Mouse (Mus musculus): ENCODE measurements around the gene Crybg2.

Crybg2 gene

DNA sequence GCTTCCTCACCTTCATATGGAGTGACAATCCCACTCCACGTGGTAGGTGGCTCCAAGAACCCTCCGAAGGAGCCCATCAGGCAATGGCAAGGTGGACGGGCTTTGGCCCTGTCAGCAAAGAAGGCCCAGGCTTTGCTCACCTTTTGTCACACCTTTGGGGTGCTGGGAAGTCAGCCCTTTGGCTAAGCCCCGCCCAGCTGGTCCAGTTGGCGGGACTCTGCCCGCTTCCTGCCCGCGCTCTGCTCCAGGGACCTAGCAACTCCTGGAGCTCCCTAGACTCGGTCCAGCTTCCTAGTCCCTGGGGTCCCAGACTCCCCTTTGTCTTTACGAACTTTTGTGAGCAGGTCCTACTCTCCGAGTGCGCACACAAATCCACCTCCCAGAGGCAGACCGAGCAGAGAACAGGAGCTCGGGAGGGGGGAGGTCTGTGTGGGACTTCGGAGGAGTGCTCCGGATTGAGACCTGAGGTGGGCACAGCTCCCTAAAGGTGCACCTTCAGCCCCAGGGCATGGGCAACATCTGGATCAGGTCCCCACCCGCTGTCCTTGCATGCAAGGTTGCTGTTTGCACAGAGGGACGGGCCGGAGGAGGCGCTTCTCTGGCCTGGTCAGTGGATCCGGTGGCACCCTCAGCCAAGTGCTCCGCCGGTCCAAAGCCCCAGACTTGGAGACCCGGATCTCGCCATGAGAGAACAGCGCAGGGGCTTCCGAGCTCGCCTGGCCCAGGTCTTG is at the start of gene Crybg2:
TSS of gene Crybg2 (plus strand) at position 681 of the 731 bp plus-strand sequence.
- DNase-seq (ENCODE audit: low spot score in 2 of 2) = no peak

DNA sequence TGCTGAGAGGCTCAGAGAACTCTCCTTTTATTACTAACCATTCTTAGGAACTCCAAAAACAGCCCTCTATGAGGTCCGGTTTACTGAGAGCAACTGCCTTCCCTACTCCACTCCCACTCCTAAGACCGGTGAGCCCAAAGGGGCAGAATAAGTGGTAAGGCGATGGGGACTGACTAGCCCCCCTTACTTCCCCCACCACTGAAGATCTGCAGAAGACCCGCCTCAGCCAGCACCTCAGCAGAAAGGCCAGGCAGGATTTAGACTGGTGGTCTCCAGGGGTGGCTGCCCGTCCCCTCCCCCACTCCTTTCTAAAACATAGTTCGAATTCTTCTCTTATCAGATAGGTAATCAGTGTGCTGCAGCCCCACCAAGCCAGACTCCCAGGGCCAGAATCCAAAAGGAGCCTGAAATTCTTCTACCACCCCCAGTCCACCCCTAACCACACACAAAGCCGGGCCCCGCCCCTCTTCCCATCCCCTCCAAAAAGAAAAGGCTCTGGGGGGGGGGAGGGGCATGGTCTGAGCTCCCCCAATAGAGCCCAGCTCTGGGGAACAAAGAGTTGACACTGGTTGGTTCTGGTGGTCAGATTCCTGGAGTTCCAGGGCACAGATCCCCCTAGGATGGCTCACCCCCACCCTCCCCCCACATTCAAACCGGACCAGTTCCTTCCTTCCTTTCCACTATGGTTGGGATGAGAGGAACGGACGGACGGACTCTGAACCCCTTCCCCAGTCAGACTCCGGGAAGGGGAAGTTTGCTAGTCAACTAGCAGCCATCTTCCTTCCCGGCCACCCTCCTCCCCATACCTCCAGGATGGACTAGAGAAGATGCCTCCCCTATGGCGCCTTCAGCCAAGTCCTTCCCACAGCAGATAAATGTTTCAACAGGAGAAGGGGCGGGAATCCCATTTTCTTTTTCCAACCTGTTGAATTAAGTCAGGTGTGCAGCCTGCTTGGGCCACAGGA is 48.9 kb upstream of the Crybg2 start:
- DNase-seq (ENCODE audit: low spot score in 2 of 2) = no peak

DNA sequence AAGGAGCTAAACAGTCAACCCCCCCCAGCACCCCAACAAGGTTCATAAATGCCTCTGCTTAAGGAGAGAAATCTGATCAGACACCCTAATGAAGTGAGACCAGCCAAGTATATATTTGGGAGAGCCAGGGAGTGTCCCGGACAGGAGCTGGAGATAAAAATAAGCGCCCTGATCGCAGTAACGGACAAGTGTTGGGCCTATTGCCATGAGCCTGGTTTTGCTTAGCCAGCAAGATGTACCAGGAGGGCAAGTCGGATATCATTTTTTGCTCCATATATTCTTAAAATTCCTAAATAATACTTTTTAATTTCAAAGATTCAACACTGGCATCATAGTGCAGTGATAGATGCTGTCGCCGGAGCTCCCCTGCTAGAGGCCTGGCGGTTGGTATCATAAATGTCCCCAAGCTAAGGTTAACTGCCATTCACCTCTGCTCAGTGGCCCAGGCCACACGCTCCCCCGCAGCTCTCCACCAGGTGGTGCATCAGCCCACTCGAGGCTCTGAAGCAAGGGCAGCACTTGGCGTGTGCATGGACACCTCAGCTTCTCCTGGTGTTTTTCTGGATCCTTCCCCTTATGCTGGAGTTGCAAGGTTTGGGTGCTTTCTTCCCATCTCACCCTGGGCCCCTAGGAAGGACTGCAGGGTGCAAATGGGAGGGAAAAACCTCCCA is 47.6 kb upstream of the Crybg2 start:
- DNase-seq (ENCODE audit: low spot score in 2 of 2) = no peak

DNA sequence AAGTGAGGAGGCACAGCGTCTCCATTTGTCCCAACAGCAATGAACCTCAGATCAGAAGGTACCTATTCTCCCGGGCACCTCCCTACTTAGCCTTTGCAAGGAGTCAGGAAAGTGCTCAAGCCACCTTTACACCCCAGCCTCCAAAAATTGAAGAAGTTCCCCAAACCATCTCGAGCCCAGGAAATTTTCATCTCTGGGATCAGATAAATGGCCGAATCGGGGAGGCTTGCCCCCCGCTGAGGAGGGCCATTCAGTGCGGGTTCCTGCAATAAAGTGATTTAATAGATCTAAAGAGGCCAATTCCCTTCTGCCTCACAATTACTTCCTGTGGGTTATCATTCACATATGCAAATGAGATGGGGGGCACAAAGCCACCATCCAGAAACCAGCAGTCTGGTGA is 44.4 kb upstream of the Crybg2 start:
- DNase-seq (ENCODE audit: low spot score in 2 of 2) = no peak

DNA sequence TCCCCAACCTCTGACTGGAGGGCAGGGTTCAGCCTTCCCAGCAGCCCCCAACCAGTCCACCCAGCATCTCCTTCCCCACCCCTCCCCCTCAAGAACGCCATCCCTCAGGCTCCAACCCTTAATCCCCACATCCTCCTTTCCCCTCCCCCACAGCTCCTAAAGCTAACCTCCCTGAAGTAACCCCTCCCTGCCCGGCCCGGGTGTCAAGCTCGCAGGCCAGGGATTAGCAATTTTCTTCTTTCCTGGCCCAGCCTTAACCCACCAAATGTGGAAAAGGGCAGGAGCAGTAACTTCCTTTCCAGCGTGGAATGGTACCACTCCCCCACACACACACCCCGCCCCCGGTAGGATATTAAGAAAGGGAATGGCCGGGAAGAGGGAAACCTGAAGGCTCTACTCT is 43.8 kb upstream of the Crybg2 start:
- no peak for DNase-seq (ENCODE audit: low spot score in 2 of 2)

DNA sequence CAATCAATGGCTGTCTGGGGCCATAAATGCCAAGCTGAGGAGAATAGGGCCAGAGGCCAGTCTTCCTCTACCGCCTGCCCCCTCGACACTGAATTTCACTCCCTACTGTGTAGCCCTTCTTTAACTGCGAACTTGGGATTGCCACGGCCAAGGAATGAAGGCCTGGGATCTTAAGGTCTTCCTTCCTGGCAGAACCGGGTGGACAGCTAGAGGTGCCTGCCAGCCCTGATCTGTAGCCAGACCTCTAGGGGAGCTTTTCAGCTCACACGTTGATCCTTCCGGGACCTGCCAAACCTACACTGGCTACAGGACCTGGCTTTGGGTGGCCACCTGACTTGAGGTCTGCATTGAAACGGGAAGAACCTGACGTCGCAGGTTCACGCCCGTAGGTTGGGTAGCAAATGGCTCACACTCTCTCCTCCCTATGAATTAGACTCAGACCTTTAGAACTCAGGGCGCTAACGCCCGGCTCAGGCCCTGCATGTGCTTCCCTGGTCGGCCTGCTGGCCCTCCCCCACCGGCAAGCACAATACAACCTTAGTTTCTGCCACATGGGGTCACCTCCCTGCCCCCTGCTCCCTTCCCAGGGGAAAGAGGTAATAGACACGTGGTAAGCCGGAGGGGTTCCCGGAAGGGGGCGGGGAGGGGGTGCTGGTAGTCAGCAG is 43.3 kb upstream of the Crybg2 start:
- DNase-seq (ENCODE audit: low spot score in 2 of 2) = no peak

DNA sequence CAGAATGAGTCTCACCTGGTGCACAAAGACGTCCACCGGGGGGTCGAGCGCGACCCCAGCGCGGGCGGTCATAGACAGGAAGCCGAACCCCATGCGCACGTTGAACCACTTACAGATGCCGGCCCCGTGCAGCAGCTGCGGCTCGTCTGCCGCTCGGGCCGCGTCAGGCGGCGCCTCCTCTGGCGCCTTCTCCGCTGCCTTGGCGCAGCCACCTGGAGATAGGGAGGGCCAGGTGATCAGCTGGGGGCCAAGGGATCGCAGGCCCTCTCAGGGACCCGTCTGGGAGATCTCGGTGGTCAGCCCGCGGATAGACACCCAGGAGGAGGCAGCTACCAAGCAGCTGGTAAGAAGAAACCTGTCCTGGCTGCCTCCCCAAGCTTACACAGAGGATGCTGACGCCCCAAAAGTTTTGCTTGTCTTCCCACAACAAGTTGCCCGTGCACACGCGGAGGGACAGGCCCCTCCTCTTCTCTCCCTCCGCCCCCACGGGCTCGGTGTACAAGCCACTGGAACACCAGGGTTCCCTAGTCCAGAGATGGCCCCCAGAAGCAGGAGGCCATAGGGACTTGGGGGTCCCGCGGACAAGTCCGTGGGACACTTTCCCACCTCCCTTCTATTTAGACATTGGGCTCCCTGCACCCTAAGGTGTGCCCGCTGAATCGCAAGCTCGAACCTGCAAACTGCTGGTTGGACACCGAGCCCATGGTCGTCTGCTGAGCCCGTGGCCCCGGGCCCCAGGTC is 42.4 kb upstream of the Crybg2 start:
- no peak for DNase-seq (ENCODE audit: low spot score in 2 of 2)

DNA sequence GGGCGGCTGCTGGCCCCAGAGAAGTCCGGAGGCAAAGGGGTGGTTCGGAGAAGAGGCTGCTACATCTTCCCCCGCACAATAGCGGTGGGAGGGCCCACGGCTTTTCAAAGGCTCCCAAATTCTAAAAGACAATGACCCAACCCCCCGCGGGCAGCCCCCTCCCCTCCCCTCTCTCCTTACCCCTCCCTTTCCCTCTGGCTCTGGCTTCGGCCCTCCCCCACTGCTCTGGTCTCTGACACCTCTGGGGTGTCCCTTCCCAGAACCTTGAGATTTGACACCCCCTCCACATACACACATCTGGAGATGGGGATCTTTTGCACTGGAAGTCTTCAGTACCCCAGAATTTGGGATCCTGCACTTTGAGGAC is 41.9 kb upstream of the Crybg2 start, which contains the start of gene Lin28a:
TSS of gene Lin28a (minus strand) at position 63 of the 367 bp plus-strand sequence.
- no peak for DNase-seq (ENCODE audit: low spot score in 2 of 2)

DNA sequence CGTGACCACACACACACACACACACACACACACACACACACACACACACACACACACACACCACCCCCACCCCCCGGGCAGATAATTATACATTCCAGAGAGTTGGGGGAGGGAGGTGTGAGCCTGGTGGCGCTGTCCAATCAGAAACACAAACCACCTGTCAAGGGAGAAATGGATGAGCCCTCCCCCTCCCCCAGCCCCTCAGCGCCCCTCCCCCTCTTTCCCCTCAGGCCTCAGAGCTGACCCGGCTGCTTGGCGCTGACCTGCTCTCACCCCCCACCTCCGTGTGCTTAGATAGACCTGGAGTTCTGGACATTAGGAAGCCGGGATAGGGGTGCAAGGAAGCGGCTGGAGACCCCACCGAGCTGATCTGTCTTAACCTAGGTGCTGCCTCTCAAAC is 41.4 kb upstream of the Crybg2 start:
- DNase-seq (ENCODE audit: low spot score in 2 of 2) = no peak

DNA sequence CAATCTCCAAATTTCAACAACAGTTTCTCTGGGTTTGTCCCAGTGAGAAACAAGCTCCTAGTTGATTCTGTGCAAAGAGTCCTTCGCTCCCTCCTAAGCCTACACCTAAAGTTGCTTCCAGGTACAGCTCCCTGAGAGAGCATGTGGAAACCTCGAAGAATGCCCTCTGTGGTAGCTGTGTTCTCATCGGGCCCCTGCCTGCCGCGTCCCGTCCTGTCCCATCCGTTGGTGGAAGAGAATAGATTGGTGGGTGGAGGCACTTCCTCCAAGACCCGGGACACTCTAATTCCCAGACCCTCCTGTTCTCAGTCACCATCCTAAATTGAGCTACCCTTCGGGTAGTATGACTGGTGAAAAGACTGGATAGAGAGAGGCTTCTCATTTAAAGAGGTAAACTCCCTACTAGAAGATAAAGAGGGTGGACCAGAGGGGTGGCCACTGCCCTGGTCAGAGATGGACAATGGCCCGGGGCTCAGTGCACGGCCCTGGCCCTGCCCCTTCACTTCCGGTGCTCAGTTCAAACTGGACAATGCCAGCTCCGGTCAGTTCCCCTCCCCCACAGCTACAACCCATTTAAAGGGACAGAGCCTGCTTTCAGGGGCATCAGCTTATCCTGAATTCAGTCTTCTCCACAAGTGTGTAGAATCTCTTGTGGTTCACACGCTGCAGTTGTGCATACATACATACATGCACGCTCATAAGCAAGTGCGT is 40.8 kb upstream of the Crybg2 start:
- no peak for DNase-seq (ENCODE audit: low spot score in 2 of 2)

DNA sequence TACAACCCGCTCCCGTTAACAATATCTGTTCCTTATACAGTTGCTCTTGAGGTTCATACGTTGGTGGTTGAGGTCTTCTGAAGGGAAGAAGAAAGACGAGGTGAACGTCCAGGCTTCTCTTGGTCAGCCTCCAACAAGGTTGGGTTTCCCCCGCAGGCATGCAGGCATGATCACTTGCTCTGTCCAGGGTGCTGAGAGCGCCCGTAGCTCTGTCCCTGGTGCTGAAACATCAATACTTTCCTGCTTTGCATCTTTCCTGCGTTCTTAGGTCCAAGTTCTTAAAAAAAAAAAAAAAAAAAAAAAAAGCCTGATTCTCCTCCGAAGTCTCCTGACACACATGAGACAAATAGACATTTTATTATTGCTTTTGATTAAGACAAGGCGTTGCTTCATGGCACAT is 40.0 kb upstream of the Crybg2 start:
- no peak for DNase-seq (ENCODE audit: low spot score in 2 of 2)

DNA sequence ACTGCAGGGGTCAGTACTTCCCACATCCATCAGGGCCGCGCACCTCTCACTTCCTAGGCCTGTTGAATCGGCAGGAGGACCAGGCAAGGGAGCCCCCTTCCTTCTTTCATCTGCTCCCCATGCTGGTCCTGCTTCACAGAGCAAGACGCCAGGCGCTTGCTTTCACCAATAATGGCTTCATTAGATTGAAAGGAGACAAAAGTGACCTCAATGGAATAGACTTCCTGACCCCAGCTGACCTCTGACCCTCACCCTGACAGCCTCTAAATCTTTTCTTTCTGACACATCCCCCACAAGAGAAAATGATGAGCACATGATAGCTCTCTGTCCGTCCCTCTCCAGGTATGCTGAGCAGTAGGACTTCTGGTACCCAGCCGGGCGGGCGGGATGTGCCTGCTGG is 34.8 kb upstream of the Crybg2 start:
- DNase-seq (ENCODE audit: low spot score in 2 of 2) = no peak

DNA sequence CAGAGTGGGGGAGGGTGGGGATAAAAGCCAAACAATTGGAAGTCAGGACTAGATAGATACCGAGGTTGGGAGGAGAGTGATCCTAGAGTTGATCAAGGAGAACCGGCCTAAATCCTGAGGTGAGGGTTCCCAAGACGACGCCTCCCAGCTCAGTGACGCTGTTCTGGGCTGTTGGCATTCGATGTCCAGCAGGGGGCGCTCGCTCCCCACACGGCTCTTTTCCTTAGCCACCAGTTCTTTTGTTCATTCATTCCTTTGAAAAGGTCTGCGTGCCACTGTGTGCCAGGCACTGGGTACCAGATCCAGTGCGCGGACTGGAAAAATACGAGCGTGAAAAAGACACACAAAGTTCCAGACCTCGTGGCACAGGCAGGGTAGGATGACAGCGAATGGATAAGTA is 24.7 kb upstream of the Crybg2 start:
- DNase-seq (ENCODE audit: low spot score in 2 of 2) = peak; percentile 81 to 88

DNA sequence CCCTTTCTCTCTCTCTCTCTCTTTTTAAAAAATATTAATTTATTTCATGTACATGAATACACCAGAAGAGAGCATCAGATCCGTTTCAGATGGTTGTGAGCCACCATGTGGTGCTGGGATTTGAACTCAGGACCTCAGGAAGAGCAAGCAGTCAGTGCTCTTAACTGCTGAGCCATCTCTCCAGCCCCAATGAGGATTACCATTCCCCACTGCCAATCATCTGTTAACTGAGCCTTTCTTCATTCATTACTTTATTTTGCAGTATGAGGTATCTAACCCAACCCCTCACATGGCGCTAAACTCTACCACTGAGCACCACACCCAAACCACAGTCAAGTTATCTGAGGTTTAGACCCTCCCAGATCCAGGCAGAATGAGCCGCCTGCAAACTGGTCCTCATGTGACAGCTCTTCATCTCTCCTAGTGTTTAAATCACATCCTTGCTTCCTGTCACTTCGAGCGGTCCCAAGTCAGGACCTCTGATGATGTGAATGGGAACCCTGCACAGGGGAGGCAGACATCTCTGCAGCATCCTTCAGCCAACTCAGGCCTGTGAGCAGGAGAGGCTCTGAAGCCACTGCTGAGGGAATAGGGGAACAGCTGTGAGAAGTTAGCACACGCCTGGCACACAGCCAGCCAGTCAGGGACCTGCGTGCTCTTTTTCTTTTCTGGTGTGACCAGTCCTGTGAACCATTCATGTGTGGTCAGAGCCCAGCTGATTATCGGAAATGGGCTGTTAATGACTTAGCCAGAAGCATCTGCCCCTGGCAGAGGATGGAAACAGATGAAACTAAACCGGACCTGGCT is 19.1 kb upstream of the Crybg2 start:
- DNase-seq (ENCODE audit: low spot score in 2 of 2) = peak in 1 of 2 experiments; percentile 45

DNA sequence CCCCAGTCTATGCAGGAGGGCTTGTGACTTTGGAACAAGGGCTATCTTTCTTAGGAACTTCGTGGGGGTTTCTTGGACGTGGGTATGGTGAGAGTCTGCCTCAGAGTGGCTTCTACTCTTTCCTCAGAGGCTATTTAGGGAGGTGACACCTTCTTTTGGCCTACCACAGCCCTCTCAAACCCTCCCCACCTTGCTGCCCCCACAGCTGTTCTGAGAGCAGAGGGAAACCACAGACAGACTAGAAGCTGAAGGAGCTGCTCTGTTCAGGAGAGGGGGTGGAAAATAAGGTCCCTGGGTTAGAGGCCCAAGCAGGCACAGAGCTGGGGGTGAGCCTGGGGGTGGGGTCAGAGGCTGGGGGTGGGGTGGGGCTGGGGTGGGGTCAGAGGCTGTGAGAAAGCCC is 17.6 kb upstream of the Crybg2 start:
- DNase-seq (ENCODE audit: low spot score in 2 of 2) = no peak

DNA sequence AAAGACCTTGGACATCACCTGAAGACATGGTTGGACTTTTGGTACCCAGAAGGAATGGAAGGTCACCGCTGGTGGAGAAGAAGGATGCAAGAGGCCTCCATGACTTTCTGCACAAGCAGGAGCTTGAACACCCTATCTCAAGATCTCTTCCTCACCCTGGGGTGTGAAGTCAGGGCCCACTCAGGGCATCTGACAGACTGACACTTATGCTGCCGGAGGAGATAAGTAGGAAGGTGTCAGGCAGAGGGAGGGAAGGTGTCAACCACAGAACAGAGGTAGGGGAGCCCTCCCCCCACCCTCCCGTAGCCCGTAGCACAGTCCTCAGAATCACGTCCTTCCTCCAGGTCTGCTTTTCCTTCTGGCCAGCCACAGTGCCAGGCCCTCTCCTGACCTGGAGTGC is 13.0 kb upstream of the Crybg2 start:
- no peak for DNase-seq (ENCODE audit: low spot score in 2 of 2)

DNA sequence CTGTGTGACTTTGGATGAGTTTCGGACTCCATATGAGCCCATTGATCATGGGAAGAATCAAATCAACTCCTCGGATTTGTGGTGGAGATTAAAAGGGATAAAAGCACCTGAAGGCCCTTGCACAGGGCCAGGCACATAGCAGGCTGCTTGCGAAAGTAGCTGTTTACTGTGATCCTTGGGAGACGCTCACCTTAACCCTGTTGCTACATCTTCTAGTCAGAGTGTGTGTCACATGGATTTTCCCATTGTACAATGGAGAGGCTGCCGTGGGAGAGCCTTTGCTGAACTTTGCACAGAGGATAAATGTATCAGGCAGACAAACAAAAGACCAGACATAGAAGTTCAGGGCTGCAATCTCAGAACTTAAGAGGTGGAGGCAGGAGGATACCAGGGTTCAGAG is 8.7 kb upstream of the Crybg2 start:
- DNase-seq (ENCODE audit: low spot score in 2 of 2) = no peak

DNA sequence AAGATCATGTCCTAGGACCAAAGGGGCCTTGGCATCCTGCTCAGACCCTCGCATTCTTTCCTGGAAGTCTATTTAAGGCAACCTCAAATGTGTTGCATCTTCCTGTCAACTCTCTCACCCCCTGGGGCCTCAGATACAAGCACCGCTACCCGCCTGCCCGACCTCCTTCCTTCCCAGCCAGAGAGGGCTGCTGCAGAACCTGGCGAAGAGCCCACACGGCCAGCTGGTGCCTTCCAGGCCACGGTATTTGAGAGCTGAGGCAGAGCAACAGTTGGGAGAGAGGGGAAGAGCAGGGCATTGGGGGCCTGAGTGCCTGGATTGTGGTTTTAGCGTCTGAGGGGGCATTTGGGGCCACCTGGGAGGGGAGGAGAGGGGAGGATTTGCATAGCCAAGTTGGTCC is 8.1 kb upstream of the Crybg2 start:
- peak; percentile 48 to 72 for DNase-seq (ENCODE audit: low spot score in 2 of 2)

DNA sequence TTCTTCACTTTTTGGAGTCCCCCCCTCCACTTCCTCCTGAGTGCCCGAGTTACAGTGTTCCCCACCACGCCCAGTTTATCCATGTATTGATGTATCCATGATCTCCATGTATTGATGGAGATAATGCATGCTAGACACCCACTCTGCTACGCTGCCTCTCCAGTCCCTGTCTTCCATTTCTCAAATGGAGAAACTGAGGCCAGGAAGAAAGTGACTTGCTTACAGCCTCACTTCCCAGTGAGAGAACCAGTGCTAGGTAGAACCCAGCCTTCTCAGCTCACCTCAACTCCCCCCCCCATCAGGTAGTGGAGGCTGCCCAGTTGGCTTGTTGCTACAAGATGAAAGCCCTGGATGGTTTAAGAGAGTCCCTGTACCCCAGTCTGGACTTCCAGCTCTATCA is 7.1 kb upstream of the Crybg2 start, which contains the start of gene Zfp683:
TSS of gene Zfp683 (plus strand) at position 301 of the 400 bp plus-strand sequence.
- no peak for DNase-seq (ENCODE audit: low spot score in 2 of 2)
